Mouse (Mus musculus) NIH3T3 (cell line): ENCODE measurements around the gene 4930507D05Rik.
"Not testable (repeated sequence)": the region's sequence is repeated elsewhere in the genome, so short reads cannot be mapped to it uniquely, and the experiment has no call there.

Experiments
- DNase-seq: peaks from one replicate; pipeline ENCODE4 v3.0.0-alpha.2; 2012; ENCODE audit warnings: low read depth

Gene 4930507D05Rik

GRCm38 (mm10) chr10:62476980-62477379 lies 27.7 kb downstream of the 4930507D05Rik start:
- DNase-seq = no peak

GRCm38 (mm10) chr10:62481108-62481852 lies 32.0 kb downstream of the 4930507D05Rik start:
- no peak for DNase-seq

- peak; percentile 60 for DNase-seq
Measured at GRCm38 (mm10) chr10:62485878-62486582, 36.7 kb downstream of the 4930507D05Rik start.

GRCm38 (mm10) chr10:62486618-62487415 lies 37.5 kb downstream of the 4930507D05Rik start, which contains the start of gene Vps26a:
Vps26a (minus strand) TSS chr10:62486805.
- DNase-seq = peak; percentile 99

GRCm38 (mm10) chr10:62488266-62488665 lies 39.0 kb downstream of the 4930507D05Rik start:
- DNase-seq = peak; percentile 88

GRCm38 (mm10) chr10:62491681-62492080 lies 42.4 kb downstream of the 4930507D05Rik start:
- not testable (repeated sequence) for DNase-seq

- peak; percentile 90 for DNase-seq
Measured at GRCm38 (mm10) chr10:62500088-62500915, 51.0 kb downstream of the 4930507D05Rik start.
